24 mouse cellular contexts compared by ENCODE assay signal in genomic region chr3:141583180-141583579, GRCm38 (mm10).
DNase-seq lines count a peak whose midpoint lies in the region; ATAC-seq and TF ChIP-seq lines count a peak whose summit lies in the region.
"Had no signal": no experiment of that assay in that cellular context is flagged by ENCODE, and none has a peak within 500 bp of the region (broad histone marks: within the 10 kb centered on the region; RNA-seq: fewer than 3 reads in every experiment).

No protein-coding gene starts in this region.

- no peak overlapping the region for H3K4me2 ChIP-seq in intestine, postnatal 0 days (replicated peaks; ENCODE audit: low read depth)
- H3K4me2 ChIP-seq in intestine, embryonic 16.5 days (ENCODE audit: low read depth, low read length), result no peak overlapping the region
- no peak overlapping the region for H3K4me2 ChIP-seq in forebrain, embryonic 13.5 days
- H3K4me2 ChIP-seq: embryonic facial prominence, embryonic 12.5 days; embryonic facial prominence, embryonic 15.5 days; forebrain, embryonic 15.5 days; heart, embryonic 11.5 days; hindbrain, embryonic 12.5 days; hindbrain, embryonic 15.5 days had no signal

- H3K36me3 ChIP-seq in intestine, postnatal 0 days (ENCODE audit: control insufficient read depth, insufficient read depth), result no peaks in the 10 kb centered on the region
- no peaks in the 10 kb centered on the region for H3K36me3 ChIP-seq in intestine, embryonic 16.5 days (ENCODE audit: control insufficient read depth, insufficient read depth, low read length)
- no peaks in the 10 kb centered on the region for H3K36me3 ChIP-seq in forebrain, embryonic 13.5 days (ENCODE audit: poor library complexity, severe bottlenecking)
- H3K36me3 ChIP-seq: embryonic facial prominence, embryonic 12.5 days; embryonic facial prominence, embryonic 15.5 days; forebrain, embryonic 15.5 days; G1E; hindbrain, embryonic 12.5 days; hindbrain, embryonic 15.5 days had no signal

- H3K27ac ChIP-seq in intestine, postnatal 0 days (ENCODE audit: low read depth, low read length), result no peak overlapping the region
- H3K27ac ChIP-seq in intestine, embryonic 16.5 days (ENCODE audit: low read length), result no peak overlapping the region
- no peak overlapping the region for H3K27ac ChIP-seq in forebrain, embryonic 13.5 days
- H3K27ac ChIP-seq: embryonic facial prominence, embryonic 12.5 days; embryonic facial prominence, embryonic 15.5 days; forebrain, embryonic 15.5 days; hindbrain, embryonic 12.5 days; hindbrain, embryonic 15.5 days had no signal

- no peaks in the 10 kb centered on the region for H3K4me1 ChIP-seq in intestine, postnatal 0 days (replicated peaks; ENCODE audit: control insufficient read depth, insufficient read depth, low read length)
- H3K4me1 ChIP-seq in intestine, embryonic 16.5 days (ENCODE audit: control insufficient read depth, insufficient read depth, low read length), result no peaks in the 10 kb centered on the region
- peaks cover 10% of the 10 kb centered on the region for H3K4me1 ChIP-seq in forebrain, embryonic 13.5 days
- H3K4me1 ChIP-seq: embryonic facial prominence, embryonic 15.5 days; forebrain, embryonic 15.5 days had no signal

- no peak overlapping the region for H3K9ac ChIP-seq in intestine, postnatal 0 days (ENCODE audit: low read depth, low read length)
- H3K9ac ChIP-seq in intestine, embryonic 16.5 days (ENCODE audit: low read depth, low read length), result no peak overlapping the region
- H3K9ac ChIP-seq in forebrain, embryonic 13.5 days, result no peak overlapping the region
- H3K9ac ChIP-seq: embryonic facial prominence, embryonic 12.5 days; embryonic facial prominence, embryonic 15.5 days; forebrain, embryonic 15.5 days; hindbrain, embryonic 12.5 days; hindbrain, embryonic 15.5 days had no signal

- TF ChIP-seq CTCF in intestine, postnatal 0 days (IDR thresholded peaks at IDR 0.05; ENCODE audit: low read depth), result peak; percentile 26; the same call in 1 of the 2 replicates

- DNase-seq in ES-CJ7 (ENCODE audit: low read depth, low spot score), result peak; percentile 33
- peak; percentile 31 for DNase-seq in R1 (ENCODE audit: low read depth, low spot score)
- no peak for DNase-seq in embryo, embryonic 11 days
- no peak for DNase-seq in heart, adult 11 months
- DNase-seq: adrenal gland, postnatal 10 days; adrenal gland, postnatal 36 days; B cell, adult 2 months; cerebellum, adult 18-20 months; cerebellum, adult 9-10 months; cerebellum, postnatal 25 days; gastrocnemius, postnatal 14 days; kidney, adult 18-20 months; kidney, adult 9 months had no signal

- H3K4me3 ChIP-seq in intestine, postnatal 0 days (ENCODE audit: low read depth, low read length), result no peak overlapping the region
- H3K4me3 ChIP-seq in intestine, embryonic 16.5 days (ENCODE audit: low read length), result no peak overlapping the region
- no peak overlapping the region for H3K4me3 ChIP-seq in forebrain, embryonic 13.5 days
- H3K4me3 ChIP-seq: embryonic facial prominence, embryonic 12.5 days; embryonic facial prominence, embryonic 15.5 days; forebrain, embryonic 15.5 days; hindbrain, embryonic 12.5 days; hindbrain, embryonic 15.5 days had no signal

- ATAC-seq in intestine, postnatal 0 days, result no peak
- ATAC-seq in intestine, embryonic 16.5 days, result no peak
- ATAC-seq in granulocyte monocyte progenitor cell, adult 5-6 weeks (replicated peaks; ENCODE audit: poor library complexity, severe bottlenecking), result peak; percentile 52; the same call in 1 of the 2 replicates
- no peak for ATAC-seq in forebrain, embryonic 13.5 days
- ATAC-seq: forebrain, embryonic 15.5 days had no signal

- 77% methylated on average over 1 of the region's 1 CpGs for WGBS in intestine, postnatal 0 days
- 94% methylated on average over 1 of the region's 1 CpGs for WGBS in intestine, embryonic 16.5 days
- WGBS in forebrain, embryonic 13.5 days, result 73% methylated on average over 1 of the region's 1 CpGs

- no peaks in the 10 kb centered on the region for H3K9me3 ChIP-seq in intestine, postnatal 0 days (ENCODE audit: control insufficient read depth)
- H3K9me3 ChIP-seq in intestine, embryonic 16.5 days (ENCODE audit: control insufficient read depth, low read length), result no peaks in the 10 kb centered on the region
- 0 out of 2 replicates have a peak, but pooled peaks cover 5% of the 10 kb centered on the region for H3K9me3 ChIP-seq in forebrain, embryonic 13.5 days (replicated peaks)
- H3K9me3 ChIP-seq: embryonic facial prominence, embryonic 12.5 days; embryonic facial prominence, embryonic 15.5 days; forebrain, embryonic 15.5 days; G1E; hindbrain, embryonic 12.5 days; hindbrain, embryonic 15.5 days had no signal

- H3K27me3 ChIP-seq in intestine, postnatal 0 days (replicated peaks; ENCODE audit: control insufficient read depth, insufficient read depth, low read length), result no peaks in the 10 kb centered on the region
- no peaks in the 10 kb centered on the region for H3K27me3 ChIP-seq in intestine, embryonic 16.5 days (replicated peaks; ENCODE audit: control insufficient read depth, insufficient read depth, low read length)
- H3K27me3 ChIP-seq in forebrain, embryonic 13.5 days, result peaks cover 49% of the 10 kb centered on the region
- H3K27me3 ChIP-seq: embryonic facial prominence, embryonic 12.5 days; embryonic facial prominence, embryonic 15.5 days had no signal

Comparison
In these comparisons a context has a peak if more than half of its experiments do, and no peak if none do; other contexts are left out.
1. DNase-seq: peak in ES-CJ7 (single experiment) and R1 (single experiment); none in embryo, embryonic 11 days (single experiment) and heart, adult 11 months (single experiment).